Mouse (Mus musculus) bone marrow macrophage, adult 2 months (primary cell): Measurements from ENCODE around the gene Hist1h4h. TPM values are rescaled to one million over a fixed set of nuclear protein-coding genes. Genes with fewer than 3 reads are reported as not detected.

Source experiments
- H3K27ac ChIP-seq: 2 replicates; pipeline ENCODE4 v1.5.1; 2012; ENCODE audit warnings: low read depth, low read length; ENCODE audit not compliant: insufficient read depth
- H3K4me1 ChIP-seq: 2 replicates; pipeline ENCODE4 v1.6.1; 2012; ENCODE audit warnings: low read length; ENCODE audit not compliant: control insufficient read depth, insufficient read depth
- H3K4me3 ChIP-seq: 2 replicates; pipeline ENCODE4 v1.5.1; 2012; ENCODE audit warnings: mild to moderate bottlenecking, low read length, moderate library complexity; ENCODE audit not compliant: insufficient read depth
- CTCF ChIP-seq: IDR thresholded peaks from 2 replicates; pipeline ENCODE4 v1.5.1; 2012; ENCODE audit warnings: low read depth, mild to moderate bottlenecking, low read length, moderate library complexity
- POLR2A ChIP-seq: IDR thresholded peaks from 2 replicates; pipeline ENCODE4 v1.6.1; 2012; ENCODE audit warnings: mild to moderate bottlenecking, low read depth, low read length, borderline replicate concordance
- polyA plus RNA-seq: library from polyadenylated mRNA; stranded (reverse); fragments of >200 nt; gene quantifications from 2 replicates; pipeline ENCODE4 v1.2.4, GENCODE M21; 2012; ENCODE audit not compliant: missing spikeins, insufficient read depth, insufficient read length

The Hist1h4h gene
- polyA plus RNA-seq, 1 experiment: 2.5 TPM

GRCm38 (mm10) chr13:23521703-23522102 lies 9.1 kb upstream of the Hist1h4h start:
- H3K4me1 ChIP-seq: peaks cover 7% of the 10 kb centered on the region

GRCm38 (mm10) chr13:23523976-23524375 lies 6.9 kb upstream of the Hist1h4h start:
- Histone ChIP-seq H3K4me1 (peaks cover 12% of the 10 kb centered on the region), H3K4me3 (0 out of 2 replicates have a peak overlapping the region, but pooled peaks have one; percentile 2), H3K27ac (no peak overlapping the region)
- TF ChIP-seq CTCF (no peak), POLR2A (no peak)

More at GRCm38 (mm10) chr13:23521703-23522102, 9.1 kb upstream of the Hist1h4h start:
- no peak overlapping the region for H3K27ac ChIP-seq
- TF ChIP-seq POLR2A (no peak), CTCF (no peak)
- H3K4me3 ChIP-seq: no peak overlapping the region; the same call in 1 of the 2 replicates

- no peak overlapping the region for H3K4me3 ChIP-seq
- TF ChIP-seq CTCF (peak; percentile 85), POLR2A (no peak)
- peaks cover 14% of the 10 kb centered on the region for H3K4me1 ChIP-seq
- H3K27ac ChIP-seq: no peak overlapping the region
Measured at GRCm38 (mm10) chr13:23524654-23525053, 6.2 kb upstream of the Hist1h4h start.

GRCm38 (mm10) chr13:23525901-23526300 lies 4.9 kb upstream of the Hist1h4h start:
- Histone ChIP-seq H3K4me1 (peaks cover 10% of the 10 kb centered on the region), H3K27ac (no peak overlapping the region), H3K4me3 (peak overlapping the region; percentile 44)
- TF ChIP-seq POLR2A (no peak), CTCF (no peak)

- peaks cover 10% of the 10 kb centered on the region for H3K4me1 ChIP-seq
- TF ChIP-seq CTCF (no peak), POLR2A (no peak)
- peak overlapping the region; percentile 32; the same call in 1 of the 2 replicates for H3K27ac ChIP-seq
- peak overlapping the region; percentile 69 for H3K4me3 ChIP-seq
Measured at GRCm38 (mm10) chr13:23526312-23526711, 4.5 kb upstream of the Hist1h4h start.

- no peak overlapping the region for H3K27ac ChIP-seq
- peaks cover 16% of the 10 kb centered on the region for H3K4me1 ChIP-seq
- no peak for TF ChIP-seq CTCF
- no peak for TF ChIP-seq POLR2A
- no peak overlapping the region for H3K4me3 ChIP-seq
Measured at GRCm38 (mm10) chr13:23529005-23529404, 1.8 kb upstream of the Hist1h4h start.

- Histone ChIP-seq H3K4me1 (peaks cover 15% of the 10 kb centered on the region), H3K27ac (no peak overlapping the region), H3K4me3 (peak overlapping the region; percentile 71)
- TF ChIP-seq CTCF: no peak
- no peak for TF ChIP-seq POLR2A
Measured at GRCm38 (mm10) chr13:23529480-23530165, 1.2 kb upstream of the Hist1h4h start.

- H3K4me3 ChIP-seq: peak overlapping the region; percentile 71
- no peak for TF ChIP-seq CTCF
- peak overlapping the region; percentile 95 for H3K27ac ChIP-seq
- H3K4me1 ChIP-seq: peaks cover 15% of the 10 kb centered on the region
Measured at GRCm38 (mm10) chr13:23530181-23530900, 509 bp upstream of the Hist1h4h start.

GRCm38 (mm10) chr13:23532262-23533075 lies 1.6 kb downstream of the Hist1h4h start:
- Histone ChIP-seq H3K4me3 (peak overlapping the region; percentile 54), H3K27ac (peak overlapping the region; percentile 75), H3K4me1 (peaks cover 19% of the 10 kb centered on the region)
- TF ChIP-seq CTCF (no peak), POLR2A (no peak)

- Histone ChIP-seq H3K27ac (peak within 1 kb of the TSS; percentile 84), H3K4me3 (peak within 1 kb of the TSS; percentile 63), H3K4me1 (peaks cover 28% of the 10 kb centered on the region)
Measured at GRCm38 (mm10) chr13:23533560-23534367, 2.9 kb downstream of the Hist1h4h start, which contains the start of gene Hist1h2af. Gene Hist1h2af (plus strand): TSS chr13:23533906.
